Mouse (Mus musculus) neural tube, embryonic 11.5 days (tissue): ENCODE measurements around the gene Ube2l6. TPM values are rescaled to one million over a fixed set of nuclear protein-coding genes. Genes with fewer than 3 reads are reported as not detected.
A peak's percentile ranks its signal among the peaks of the same experiment; 100 is the strongest.

Experiments used
- ATAC-seq: fragments of 200-750 bp; cut with Nextera tagmentation; 2 replicates; pipeline ENCODE4 v1.8.0; 2017; ENCODE audit warnings: moderate number of reproducible peaks, mild to moderate bottlenecking, moderate TSS enrichment, moderate library complexity; ENCODE audit not compliant: insufficient read depth, low FRiP score, low TSS enrichment
- DNase-seq: peaks from one replicate; pipeline ENCODE4 v3.0.0-alpha.2; 2015; ENCODE audit warnings: low spot score
- H3K27ac ChIP-seq: fragments of 300-500 bp; sonication (generic); 2 replicates; pipeline ENCODE4 v1.5.1; 2014; ENCODE audit warnings: low read depth, mild to moderate bottlenecking, low read length
- H3K27me3 ChIP-seq: fragments of 300-500 bp; sonication (generic); 2 replicates; pipeline ENCODE4 v1.6.1; 2014; ENCODE audit warnings: mild to moderate bottlenecking, low read length, mixed read lengths; ENCODE audit not compliant: control insufficient read depth, insufficient read depth
- H3K36me3 ChIP-seq: fragments of 300-500 bp; sonication (generic); 2 replicates; pipeline ENCODE4 v1.6.1; 2014; ENCODE audit warnings: mild to moderate bottlenecking, low read length, moderate library complexity, mixed read lengths; ENCODE audit not compliant: control insufficient read depth, insufficient read depth
- H3K4me1 ChIP-seq: fragments of 300-500 bp; sonication (generic); 2 replicates; pipeline ENCODE4 v1.6.1; 2014; ENCODE audit warnings: low read length, mixed read lengths; ENCODE audit not compliant: control insufficient read depth, insufficient read depth
- H3K4me2 ChIP-seq: fragments of 300-500 bp; sonication (generic); 2 replicates; pipeline ENCODE4 v1.6.1; 2014; ENCODE audit warnings: low read depth, mild to moderate bottlenecking, moderate library complexity
- H3K4me3 ChIP-seq: fragments of 300-500 bp; sonication (generic); 2 replicates; pipeline ENCODE4 v1.5.1; 2014; ENCODE audit warnings: low read depth, low read length
- H3K9ac ChIP-seq: fragments of 300-500 bp; sonication (generic); 2 replicates; pipeline ENCODE4 v1.6.1; 2014; ENCODE audit warnings: mild to moderate bottlenecking, low read length
- H3K9me3 ChIP-seq: fragments of 300-500 bp; sonication (generic); 2 replicates; pipeline ENCODE4 v1.6.1; 2016; ENCODE audit warnings: low read length; ENCODE audit not compliant: control insufficient read depth
- WGBS: fragments of 180-500 bp; shearing (Covaris S2); extraction: QIAGEN DNeasy Blood & Tissue Kit; methylation state at CpG from one replicate; pipeline ENCODE4 v1.1.7; 2014; 5-methylcytosine and 5-hydroxymethylcytosine counted together
- polyA plus RNA-seq: library from polyadenylated mRNA; unstranded; fragments of >200 nt; fragmentation: Nextera tagmentation; extraction: Ambion mirVana; gene quantifications from 2 replicates; pipeline ENCODE4 v1.2.1, GENCODE M21; 2014

Ube2l6 gene
- polyA plus RNA-seq, 1 experiment from 2014 or later, result 34.9 TPM

DNA sequence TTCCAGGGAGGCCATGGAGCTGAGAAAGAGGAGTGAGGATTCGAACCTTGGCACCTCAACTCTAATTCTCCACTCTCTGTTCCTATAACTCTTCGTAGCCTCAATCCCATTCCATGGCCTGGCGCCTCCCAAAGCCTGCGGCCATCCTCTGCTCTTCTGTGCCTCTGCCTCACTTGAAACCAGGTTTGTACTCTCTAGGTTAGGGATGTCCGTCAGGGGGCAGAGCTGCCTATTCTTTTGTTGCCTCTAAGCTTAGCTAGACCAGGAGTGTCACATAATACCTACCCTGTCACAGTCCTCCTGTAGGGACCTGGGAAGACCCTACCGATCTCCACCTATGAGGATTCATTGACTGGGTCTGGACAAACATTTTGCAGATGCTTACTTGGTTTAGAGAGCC, 14.0 kb downstream of the Ube2l6 start:
- DNase-seq (no peak), ATAC-seq (no peak)
- no peaks in the 10 kb centered on the region for H3K9me3 ChIP-seq
- no peak overlapping the region for H3K27ac ChIP-seq
- H3K36me3 ChIP-seq, result no peaks in the 10 kb centered on the region
- H3K9ac ChIP-seq, result no peak overlapping the region
- WGBS, result 81% methylated on average over 6 of the region's 6 CpGs
- H3K27me3 ChIP-seq, result no peaks in the 10 kb centered on the region
- H3K4me3 ChIP-seq, result no peak overlapping the region
- no peaks in the 10 kb centered on the region for H3K4me1 ChIP-seq
- H3K4me2 ChIP-seq, result no peak overlapping the region

DNA sequence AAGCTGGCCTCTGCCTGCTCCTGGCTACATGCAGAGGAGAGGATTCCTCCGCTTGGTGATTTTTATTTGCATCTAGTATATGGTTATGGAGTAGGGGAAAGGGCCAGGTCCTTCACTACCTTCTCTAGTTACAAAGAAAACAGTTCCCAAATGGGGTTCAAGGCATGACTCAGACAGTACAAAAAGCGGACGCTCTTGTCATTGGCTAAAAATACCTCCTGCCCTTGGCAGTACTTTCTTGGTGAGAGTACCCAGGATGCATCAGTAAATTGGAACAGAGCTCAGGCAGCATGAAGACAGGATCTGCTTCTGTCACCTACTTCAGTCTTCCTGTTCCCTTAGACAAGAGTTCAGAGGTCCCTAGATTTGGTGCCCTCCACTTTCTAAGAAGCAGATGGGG, 21.2 kb downstream of the Ube2l6 start:
- no peak overlapping the region for H3K4me2 ChIP-seq
- 70% methylated on average over 3 of the region's 3 CpGs for WGBS
- no peaks in the 10 kb centered on the region for H3K36me3 ChIP-seq
- no peak overlapping the region for H3K9ac ChIP-seq
- ATAC-seq, result no peak
- no peak for DNase-seq
- H3K4me1 ChIP-seq, result no peaks in the 10 kb centered on the region
- no peak overlapping the region for H3K27ac ChIP-seq
- H3K27me3 ChIP-seq, result no peaks in the 10 kb centered on the region
- H3K9me3 ChIP-seq, result no peaks in the 10 kb centered on the region
- H3K4me3 ChIP-seq, result no peak overlapping the region

DNA sequence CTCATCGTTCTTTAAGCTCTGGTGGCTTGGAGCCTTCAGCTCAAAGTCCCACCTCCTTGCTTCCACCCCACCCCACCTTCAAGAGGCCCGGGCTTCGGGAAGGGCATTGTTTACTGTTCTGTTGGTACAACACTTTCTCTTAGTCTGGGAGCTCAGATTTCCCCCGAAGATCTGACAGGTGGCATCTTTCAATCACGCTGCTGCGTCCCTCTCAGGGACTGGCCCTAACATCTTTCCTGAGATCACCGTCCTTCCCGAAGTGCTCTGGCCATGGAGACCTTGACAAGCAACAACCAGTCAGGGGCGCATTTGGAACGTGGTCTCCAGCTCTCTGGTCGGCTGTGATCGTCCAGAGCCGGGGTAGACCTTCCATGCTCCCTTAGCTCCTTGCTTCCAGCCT, 23.9 kb downstream of the Ube2l6 start, which contains the start of gene Smtnl1:
Gene Smtnl1, minus strand, starts transcription at position 101 of the 400 bp plus-strand sequence.
- 69% methylated on average over 13 of the region's 13 CpGs for WGBS
- Histone ChIP-seq H3K9me3 (no peaks in the 10 kb centered on the region), H3K4me1 (peaks cover 3% of the 10 kb centered on the region), H3K4me2 (no peak within 1 kb of the TSS), H3K27me3 (no peaks in the 10 kb centered on the region), H3K36me3 (no peaks in the 10 kb centered on the region), H3K4me3 (no peak within 1 kb of the TSS), H3K27ac (no peak within 1 kb of the TSS), H3K9ac (no peak within 1 kb of the TSS)
- DNase-seq (no peak), ATAC-seq (no peak)

DNA sequence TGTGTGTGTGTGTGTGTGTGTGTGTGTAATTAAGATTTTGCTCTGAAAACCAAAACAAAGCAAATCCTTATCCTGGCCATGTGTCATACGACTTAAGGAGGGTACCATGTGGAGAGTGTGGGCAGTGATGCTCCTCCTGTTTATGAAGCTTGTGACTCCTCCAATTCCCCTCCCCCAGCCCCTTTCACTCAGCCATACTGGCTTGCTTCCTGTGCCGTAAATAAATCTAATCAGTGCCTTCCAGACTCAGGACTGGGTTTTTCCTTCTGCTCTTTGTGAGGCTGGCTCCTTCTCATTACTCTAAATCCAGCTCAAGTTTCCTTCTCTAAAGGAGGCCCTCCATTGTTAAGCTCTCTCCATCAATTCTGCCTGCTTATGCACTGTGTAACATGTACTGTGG, 24.6 kb downstream of the Ube2l6 start:
- DNase-seq, result no peak
- Histone ChIP-seq H3K27ac (no peak overlapping the region), H3K4me1 (peaks cover 7% of the 10 kb centered on the region), H3K4me2 (no peak overlapping the region), H3K36me3 (no peaks in the 10 kb centered on the region), H3K4me3 (no peak overlapping the region), H3K9ac (no peak overlapping the region), H3K9me3 (no peaks in the 10 kb centered on the region), H3K27me3 (no peaks in the 10 kb centered on the region)
- ATAC-seq, result no peak
- 55% methylated on average over 2 of the region's 2 CpGs for WGBS

DNA sequence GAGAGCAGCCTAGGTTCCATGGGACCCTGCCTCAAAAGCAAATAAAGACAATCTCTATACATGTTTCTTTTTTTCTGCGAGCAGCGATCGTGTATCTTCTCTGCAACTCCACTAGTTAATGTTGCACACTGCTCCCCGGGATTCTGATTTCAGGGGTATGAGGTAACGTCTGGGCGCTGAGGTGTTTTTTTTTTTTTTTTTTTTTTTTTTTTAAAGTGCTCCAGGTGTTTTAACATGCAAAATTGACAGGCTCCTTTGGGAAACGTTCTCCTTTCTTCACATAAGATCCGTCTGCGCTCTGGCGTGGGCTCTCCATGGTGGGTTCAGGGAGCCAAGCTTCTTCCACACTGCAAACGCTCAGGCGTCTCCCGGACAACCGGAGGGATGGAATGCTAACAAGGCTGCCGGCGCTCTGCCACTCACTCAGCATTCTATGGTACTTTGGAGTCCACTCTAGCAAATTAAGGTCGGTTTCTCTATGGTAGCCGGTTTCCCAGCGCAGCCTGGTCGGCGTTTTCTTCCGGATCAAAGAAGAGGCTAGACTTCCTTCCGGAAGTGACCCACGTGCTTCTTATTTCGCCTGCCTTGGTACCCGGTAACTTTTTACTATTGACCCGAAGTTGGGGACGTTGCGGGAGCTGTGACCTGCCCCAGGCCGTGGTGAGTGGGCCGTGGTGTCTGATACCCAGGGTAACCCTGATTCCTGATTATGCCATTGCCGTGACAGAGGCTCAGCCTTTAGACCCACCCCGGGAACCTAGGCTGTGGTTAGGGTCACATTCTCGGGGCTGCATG, 28.1 kb downstream of the Ube2l6 start, which contains the start of gene Timm10:
Gene Timm10, plus strand, starts transcription at position 510 of the 795 bp plus-strand sequence.
- under 1% methylated on average over 34 of the region's 34 CpGs for WGBS
- peak within 1 kb of the TSS; percentile 86 for H3K4me3 ChIP-seq
- ATAC-seq (peak; percentile 89), DNase-seq (peak; percentile 91)
- H3K4me2 ChIP-seq, result peak within 1 kb of the TSS; percentile 99
- peak within 1 kb of the TSS; percentile 73 for H3K9ac ChIP-seq
- peaks cover 7% of the 10 kb centered on the region for H3K4me1 ChIP-seq
- no peak within 1 kb of the TSS for H3K27ac ChIP-seq
- no peaks in the 10 kb centered on the region for H3K36me3 ChIP-seq
- no peaks in the 10 kb centered on the region for H3K27me3 ChIP-seq
- no peaks in the 10 kb centered on the region for H3K9me3 ChIP-seq

DNA sequence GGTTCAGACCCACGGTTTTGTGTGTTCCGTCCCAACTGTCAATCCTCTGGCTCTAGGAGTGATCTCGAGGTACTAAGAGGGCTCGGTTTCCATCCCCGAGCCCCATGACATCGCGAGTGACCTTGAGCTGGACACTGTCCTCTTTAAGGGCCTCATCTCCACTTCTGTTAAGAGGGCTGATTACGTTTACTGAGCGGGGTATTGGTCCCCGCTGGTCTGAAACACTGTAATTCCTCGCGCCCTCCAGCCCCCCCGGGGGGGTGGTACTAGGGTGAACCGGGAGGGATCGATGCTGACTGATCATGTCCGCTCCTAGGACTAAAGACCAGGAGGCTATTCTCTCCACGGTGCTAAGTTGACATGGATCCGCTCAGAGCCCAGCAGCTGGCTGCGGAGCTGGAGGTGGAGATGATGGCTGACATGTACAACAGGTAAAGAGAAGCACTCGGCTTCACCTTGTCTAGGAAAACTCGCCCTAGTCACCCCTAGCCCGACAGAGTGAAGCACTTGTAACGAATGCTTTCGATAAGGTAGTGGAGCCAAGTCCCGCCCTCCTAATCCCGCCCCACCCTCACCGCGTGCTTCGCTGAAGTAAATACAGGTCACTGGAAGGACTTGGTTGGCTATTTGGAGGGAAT, 28.8 kb downstream of the Ube2l6 start:
- no peaks in the 10 kb centered on the region for H3K36me3 ChIP-seq
- no peak overlapping the region for H3K27ac ChIP-seq
- H3K9me3 ChIP-seq, result no peaks in the 10 kb centered on the region
- under 1% methylated on average over 29 of the region's 29 CpGs for WGBS
- DNase-seq (no peak), ATAC-seq (peak; percentile 26)
- peak overlapping the region; percentile 73 for H3K9ac ChIP-seq
- peak overlapping the region; percentile 86 for H3K4me3 ChIP-seq
- H3K4me1 ChIP-seq, result peaks cover 7% of the 10 kb centered on the region
- peak overlapping the region; percentile 99 for H3K4me2 ChIP-seq
- H3K27me3 ChIP-seq, result no peaks in the 10 kb centered on the region

DNA sequence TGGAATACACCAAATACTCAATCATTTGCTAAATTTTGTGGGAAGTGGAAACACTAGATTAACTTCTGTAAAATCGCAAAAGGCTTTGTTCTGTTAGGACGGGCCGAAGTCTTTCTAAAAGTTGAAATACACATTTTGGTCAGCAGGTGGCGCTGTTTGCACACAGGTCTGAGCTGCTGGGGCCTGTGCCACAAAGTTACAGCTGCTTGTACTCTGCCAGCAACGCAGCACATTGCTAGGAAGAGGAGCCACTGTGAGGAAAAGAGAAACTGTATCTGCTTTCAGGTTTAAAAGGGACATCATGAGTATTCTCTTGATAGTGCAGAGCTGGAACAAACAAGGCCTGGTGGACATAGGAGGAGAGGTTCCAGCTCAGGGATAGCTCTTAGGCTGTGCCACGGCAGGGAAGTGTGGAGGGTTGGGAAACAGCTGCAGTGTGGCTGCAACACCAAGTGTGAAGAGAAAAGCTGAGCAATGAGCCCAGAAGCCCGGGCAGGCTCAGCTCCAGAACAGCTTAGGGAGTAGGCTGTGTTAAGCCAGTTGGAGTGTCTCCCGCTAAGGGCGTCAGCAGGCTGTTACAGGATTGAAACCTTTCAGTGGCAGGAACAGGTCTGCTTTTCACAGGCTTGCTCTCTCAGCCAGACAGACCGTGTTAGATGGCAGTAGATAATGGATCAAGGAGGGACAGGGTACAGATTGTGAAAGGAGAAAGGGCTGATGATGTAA, 33.2 kb downstream of the Ube2l6 start:
- WGBS, result 37% methylated on average over 10 of the region's 10 CpGs
- Histone ChIP-seq H3K9me3 (no peaks in the 10 kb centered on the region), H3K9ac (no peak overlapping the region), H3K4me1 (peaks cover 7% of the 10 kb centered on the region), H3K4me2 (no peak overlapping the region), H3K27me3 (no peaks in the 10 kb centered on the region), H3K4me3 (no peak overlapping the region), H3K27ac (no peak overlapping the region), H3K36me3 (no peaks in the 10 kb centered on the region)
- DNase-seq (peak; percentile 76), ATAC-seq (peak; percentile 69)

DNA sequence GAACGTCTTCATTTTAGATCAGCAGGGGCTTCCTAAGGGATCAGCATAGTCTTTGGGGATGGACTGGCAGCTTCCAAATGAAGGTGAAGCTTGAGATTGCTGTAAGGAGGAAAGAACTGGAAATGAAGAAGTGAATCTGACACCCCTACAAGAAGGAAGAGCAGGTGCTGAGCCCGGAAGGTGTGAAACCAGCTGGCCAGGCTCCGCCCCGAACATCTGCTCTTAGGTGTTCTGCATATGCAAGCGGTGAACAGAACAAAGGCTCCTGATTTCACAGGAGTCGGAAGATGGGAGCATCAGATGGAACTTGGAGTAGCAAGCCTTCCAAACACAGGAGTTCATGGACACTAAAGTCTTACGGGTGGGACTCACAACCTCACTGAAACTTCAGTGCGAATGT, 38.5 kb downstream of the Ube2l6 start:
- no peak overlapping the region for H3K27ac ChIP-seq
- H3K4me1 ChIP-seq, result peaks cover 3% of the 10 kb centered on the region; the same call in 1 of the 2 replicates
- H3K9ac ChIP-seq, result no peak overlapping the region
- H3K27me3 ChIP-seq, result peaks cover 10% of the 10 kb centered on the region
- H3K9me3 ChIP-seq, result no peaks in the 10 kb centered on the region
- no peak overlapping the region for H3K4me3 ChIP-seq
- DNase-seq (no peak), ATAC-seq (no peak)
- no peaks in the 10 kb centered on the region for H3K36me3 ChIP-seq
- H3K4me2 ChIP-seq, result no peak overlapping the region
- 52% methylated on average over 8 of the region's 8 CpGs for WGBS
